Mouse (Mus musculus) forebrain, embryonic 16.5 days (tissue): ENCODE results near the gene Sesn3. TPM values are rescaled to one million over a fixed set of nuclear protein-coding genes. Genes with fewer than 3 reads are reported as not detected.

Source experiments
- ATAC-seq: fragments of 200-750 bp; cut with Nextera tagmentation; 2 replicates; pipeline ENCODE4 v1.8.0; 2017; ENCODE audit warnings: mild to moderate bottlenecking, moderate library complexity
- H3K27ac ChIP-seq: fragments of 300-500 bp; sonication (generic); 2 replicates; pipeline ENCODE4 v1.5.1; 2014; ENCODE audit warnings: low read length, control low read depth
- H3K27me3 ChIP-seq: fragments of 300-500 bp; sonication (generic); replicated peaks from 2 replicates; pipeline ENCODE4 v1.6.1; 2014; ENCODE audit warnings: low read length; ENCODE audit not compliant: control insufficient read depth, insufficient read depth
- H3K36me3 ChIP-seq: fragments of 300-500 bp; sonication (generic); 2 replicates; pipeline ENCODE4 v1.6.1; 2014; ENCODE audit not compliant: control insufficient read depth, insufficient read depth
- H3K4me1 ChIP-seq: fragments of 300-500 bp; sonication (generic); replicated peaks from 2 replicates; pipeline ENCODE4 v1.6.1; 2014; ENCODE audit warnings: low read length; ENCODE audit not compliant: control insufficient read depth, insufficient read depth
- H3K4me2 ChIP-seq: fragments of 300-500 bp; sonication (generic); 2 replicates; pipeline ENCODE4 v1.6.1; 2014; ENCODE audit warnings: mild to moderate bottlenecking, low read length, control low read depth
- H3K4me3 ChIP-seq: fragments of 300-500 bp; sonication (generic); replicated peaks from 2 replicates; pipeline ENCODE4 v1.5.1; 2014; ENCODE audit warnings: mild to moderate bottlenecking, low read length, control low read depth
- H3K9ac ChIP-seq: fragments of 300-500 bp; sonication (generic); replicated peaks from 2 replicates; pipeline ENCODE4 v1.6.1; 2014; ENCODE audit warnings: low read depth, low read length, control low read depth
- H3K9me3 ChIP-seq: fragments of 300-500 bp; sonication (generic); 2 replicates; pipeline ENCODE4 v1.6.1; 2016; ENCODE audit warnings: low read length; ENCODE audit not compliant: control insufficient read depth
- WGBS: fragments of 180-500 bp; shearing (Covaris S2); extraction: QIAGEN DNeasy Blood & Tissue Kit; methylation state at CpG from one replicate; pipeline ENCODE4 v1.1.7; 2014; 5-methylcytosine and 5-hydroxymethylcytosine counted together
- polyA plus RNA-seq: library from polyadenylated mRNA; unstranded; fragments of >200 nt; fragmentation: Nextera tagmentation; extraction: Ambion mirVana; gene quantifications from 2 replicates; pipeline ENCODE4 v1.2.1, GENCODE M21; 2015

Gene Sesn3
- polyA plus RNA-seq, 1 experiment from 2014 or later = 9.6 TPM

DNA sequence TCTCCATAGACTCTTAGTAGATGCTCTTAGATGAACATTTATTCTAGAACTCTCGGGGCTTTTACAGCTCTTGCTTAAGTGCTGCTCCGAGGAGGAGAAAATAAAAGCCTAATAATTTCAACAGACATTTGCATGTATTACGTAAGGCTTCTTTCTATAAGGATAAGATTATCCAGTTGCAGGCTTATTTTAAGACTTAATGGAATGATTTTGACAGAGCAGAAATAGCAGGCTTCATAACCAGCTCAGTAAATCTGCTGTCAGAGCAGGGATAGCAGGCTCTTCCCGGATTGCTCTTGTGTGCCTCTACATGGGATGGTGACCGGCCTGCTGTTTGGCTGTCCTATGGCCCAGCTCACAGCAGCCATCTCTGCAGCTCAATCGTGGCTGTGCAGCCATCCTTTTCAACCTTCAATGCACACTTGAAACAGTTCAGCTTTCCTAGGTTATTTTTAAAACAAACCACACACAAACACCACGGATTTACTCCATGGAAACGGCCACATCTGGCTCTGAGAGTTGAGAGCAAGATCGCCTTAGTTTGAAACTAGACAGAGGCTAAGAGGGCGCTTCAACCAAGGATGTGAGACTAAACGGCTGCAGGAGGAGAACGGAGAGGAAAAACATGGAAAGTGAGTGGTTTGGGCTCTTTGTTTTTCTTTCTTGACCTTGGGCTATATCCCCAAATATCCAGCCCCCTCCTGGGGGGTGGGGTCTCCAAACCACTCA, 27.2 kb upstream of the Sesn3 start:
- H3K4me3 ChIP-seq = no peak overlapping the region
- no peaks in the 10 kb centered on the region for H3K9me3 ChIP-seq
- H3K27me3 ChIP-seq = no peaks in the 10 kb centered on the region
- no peak for ATAC-seq
- 83% methylated on average over 12 of the region's 12 CpGs for WGBS
- H3K36me3 ChIP-seq = no peaks in the 10 kb centered on the region
- no peak overlapping the region for H3K4me2 ChIP-seq
- no peak overlapping the region for H3K9ac ChIP-seq
- H3K27ac ChIP-seq = no peak overlapping the region
- H3K4me1 ChIP-seq = peaks cover 8% of the 10 kb centered on the region; the same call in 1 of the 2 replicates

DNA sequence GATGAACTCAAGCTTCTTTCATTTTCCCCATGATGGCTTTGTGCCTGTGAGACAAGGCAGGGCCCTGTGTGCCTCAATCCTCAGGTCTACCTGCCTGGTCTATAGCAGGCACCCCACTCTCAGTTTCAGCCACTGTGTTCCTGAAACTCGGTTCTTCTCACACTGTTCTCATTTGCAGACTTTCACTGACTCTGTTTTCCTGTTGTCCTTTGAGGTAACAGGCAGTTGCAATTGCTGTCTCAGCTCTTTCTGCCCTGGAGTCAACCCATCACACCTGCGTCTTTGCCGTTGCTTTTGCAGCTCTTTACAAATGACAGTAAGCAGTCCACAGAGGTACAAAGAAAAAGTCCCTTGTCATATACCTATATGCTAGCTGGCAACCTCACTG, 26.7 kb upstream of the Sesn3 start:
- H3K9me3 ChIP-seq = no peaks in the 10 kb centered on the region
- H3K27me3 ChIP-seq = no peaks in the 10 kb centered on the region
- no peak for ATAC-seq
- peaks cover 8% of the 10 kb centered on the region; the same call in 1 of the 2 replicates for H3K4me1 ChIP-seq
- no peak overlapping the region for H3K4me2 ChIP-seq
- no peaks in the 10 kb centered on the region for H3K36me3 ChIP-seq
- H3K27ac ChIP-seq = no peak overlapping the region
- 82% methylated on average over 3 of the region's 3 CpGs for WGBS
- no peak overlapping the region for H3K9ac ChIP-seq
- no peak overlapping the region for H3K4me3 ChIP-seq

DNA sequence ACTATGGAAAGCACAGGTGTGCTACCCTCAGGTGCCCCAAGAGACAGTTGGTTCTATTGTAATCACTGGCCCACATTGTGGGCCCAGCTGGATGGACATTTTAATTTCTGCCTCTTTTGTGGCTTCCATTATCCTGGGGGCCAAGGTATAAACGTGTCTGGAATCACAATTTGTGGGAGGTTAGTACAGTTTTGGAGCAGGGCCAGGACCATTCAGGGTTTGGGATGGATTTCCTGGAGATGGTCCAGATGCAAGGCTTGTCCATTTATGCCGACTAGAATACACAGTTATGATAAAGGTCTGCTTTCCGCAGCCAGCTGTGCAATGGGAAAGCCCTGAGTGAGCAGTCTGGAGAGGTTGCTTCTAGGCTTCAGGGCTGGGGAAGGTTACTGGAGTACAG, 13.7 kb upstream of the Sesn3 start:
- H3K27ac ChIP-seq = no peak overlapping the region
- no peak overlapping the region for H3K9ac ChIP-seq
- 20% methylated on average over 3 of the region's 3 CpGs for WGBS
- ATAC-seq = 0 out of 2 replicates have a peak, but pooled peaks have one; percentile 26
- no peaks in the 10 kb centered on the region for H3K36me3 ChIP-seq
- H3K9me3 ChIP-seq = no peaks in the 10 kb centered on the region
- H3K27me3 ChIP-seq = no peaks in the 10 kb centered on the region
- no peaks in the 10 kb centered on the region for H3K4me1 ChIP-seq
- H3K4me3 ChIP-seq = no peak overlapping the region
- H3K4me2 ChIP-seq = no peak overlapping the region

DNA sequence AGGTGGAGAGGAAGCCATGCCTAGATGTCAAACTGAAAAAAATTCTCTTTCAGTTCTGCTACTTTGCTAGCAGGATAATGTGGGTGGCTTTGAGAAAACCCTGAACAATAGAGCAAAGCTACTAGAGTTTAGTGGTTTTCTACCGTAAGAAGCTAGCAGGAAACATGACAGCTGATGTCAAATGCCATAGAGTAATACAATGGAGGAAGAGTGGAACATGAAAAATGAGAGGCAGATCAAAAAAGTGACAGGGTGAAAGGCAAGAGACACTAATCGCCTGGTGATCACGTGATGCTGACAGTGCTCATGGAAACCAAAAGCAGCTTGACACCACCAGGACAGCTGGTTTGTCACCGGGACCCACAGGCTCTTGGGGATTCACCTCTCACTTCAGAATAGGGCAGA, 12.3 kb upstream of the Sesn3 start:
- H3K4me3 ChIP-seq = no peak overlapping the region
- no peaks in the 10 kb centered on the region for H3K9me3 ChIP-seq
- no peak overlapping the region for H3K27ac ChIP-seq
- H3K9ac ChIP-seq = no peak overlapping the region
- H3K27me3 ChIP-seq = no peaks in the 10 kb centered on the region
- 75% methylated on average over 4 of the region's 4 CpGs for WGBS
- H3K4me2 ChIP-seq = no peak overlapping the region
- H3K4me1 ChIP-seq = no peaks in the 10 kb centered on the region
- no peak for ATAC-seq
- H3K36me3 ChIP-seq = no peaks in the 10 kb centered on the region

DNA sequence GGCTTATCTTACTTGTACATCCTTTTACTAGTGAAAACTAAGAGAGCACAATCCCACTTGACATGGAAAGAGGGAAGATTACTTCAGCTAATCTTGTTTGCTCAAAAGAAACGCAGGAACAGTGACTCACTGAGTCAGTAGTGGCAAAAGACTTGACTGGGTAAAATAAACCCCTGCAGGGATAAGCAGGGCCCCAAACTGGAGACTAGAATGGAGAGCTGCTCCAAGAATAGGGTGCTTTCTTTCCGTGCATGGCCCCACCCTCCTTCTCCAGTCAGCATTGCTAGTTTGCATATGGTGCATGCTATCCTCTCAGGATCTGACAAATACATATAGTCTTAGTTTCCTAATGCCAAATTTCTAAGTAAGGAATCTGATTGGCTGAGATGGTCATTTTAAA, 8.4 kb upstream of the Sesn3 start:
- Histone ChIP-seq H3K4me3 (no peak overlapping the region), H3K9me3 (no peaks in the 10 kb centered on the region), H3K4me1 (no peaks in the 10 kb centered on the region), H3K4me2 (no peak overlapping the region), H3K9ac (no peak overlapping the region), H3K27me3 (no peaks in the 10 kb centered on the region), H3K36me3 (no peaks in the 10 kb centered on the region), H3K27ac (no peak overlapping the region)
- no peak for ATAC-seq
- WGBS = 2% methylated on average over 2 of the region's 2 CpGs

DNA sequence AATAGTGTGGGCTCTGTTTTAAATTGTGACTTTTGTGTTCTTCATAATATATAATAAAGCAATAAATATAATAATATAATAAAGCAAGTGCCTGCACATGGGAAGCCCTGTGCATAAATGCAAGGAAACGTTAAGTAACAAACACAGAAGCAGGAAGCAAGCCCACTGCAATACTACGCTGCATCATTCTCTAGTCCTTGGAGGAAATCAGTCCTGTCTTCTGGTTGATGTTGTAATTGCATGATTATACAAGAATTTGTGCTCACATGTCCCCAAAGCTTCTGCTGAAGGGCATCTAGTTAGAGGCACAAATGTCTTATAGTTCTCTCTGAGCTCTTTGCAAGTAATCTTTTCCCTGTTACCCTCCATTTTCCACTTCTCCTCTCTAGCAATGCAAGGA, 6.3 kb upstream of the Sesn3 start:
- WGBS = 82% methylated on average over 2 of the region's 2 CpGs
- Histone ChIP-seq H3K4me1 (no peaks in the 10 kb centered on the region), H3K27ac (no peak overlapping the region), H3K4me2 (no peak overlapping the region), H3K9ac (no peak overlapping the region), H3K36me3 (no peaks in the 10 kb centered on the region), H3K9me3 (no peaks in the 10 kb centered on the region), H3K27me3 (no peaks in the 10 kb centered on the region), H3K4me3 (no peak overlapping the region)
- ATAC-seq = no peak

DNA sequence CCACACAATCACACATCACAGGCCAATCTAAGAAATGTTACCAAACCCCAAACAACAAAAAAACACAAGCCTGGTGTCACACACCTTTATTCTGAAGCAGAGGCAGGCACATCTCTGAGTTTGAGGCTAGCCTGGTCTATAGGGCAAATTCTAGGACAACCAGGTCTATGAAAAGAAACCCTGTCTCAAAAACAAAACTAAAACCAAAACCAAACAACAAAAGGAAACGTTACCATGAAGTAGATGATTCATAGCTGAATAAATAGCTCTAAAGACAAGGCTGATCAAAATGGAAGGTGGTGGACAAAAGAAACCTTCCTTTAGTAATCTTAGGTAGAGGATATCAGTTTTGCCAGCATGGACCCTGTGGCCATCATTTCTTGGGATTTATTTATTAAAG, 1.9 kb upstream of the Sesn3 start:
- whole genome bisulfite sequencing = 74% methylated on average over 1 of the region's 1 CpGs
- ATAC-seq = no peak
- no peak overlapping the region for H3K4me3 ChIP-seq
- no peak overlapping the region for H3K27ac ChIP-seq
- H3K27me3 ChIP-seq = no peaks in the 10 kb centered on the region
- H3K9me3 ChIP-seq = no peaks in the 10 kb centered on the region
- peaks cover 9% of the 10 kb centered on the region for H3K4me1 ChIP-seq
- H3K36me3 ChIP-seq = no peaks in the 10 kb centered on the region
- no peak overlapping the region for H3K4me2 ChIP-seq
- no peak overlapping the region for H3K9ac ChIP-seq

DNA sequence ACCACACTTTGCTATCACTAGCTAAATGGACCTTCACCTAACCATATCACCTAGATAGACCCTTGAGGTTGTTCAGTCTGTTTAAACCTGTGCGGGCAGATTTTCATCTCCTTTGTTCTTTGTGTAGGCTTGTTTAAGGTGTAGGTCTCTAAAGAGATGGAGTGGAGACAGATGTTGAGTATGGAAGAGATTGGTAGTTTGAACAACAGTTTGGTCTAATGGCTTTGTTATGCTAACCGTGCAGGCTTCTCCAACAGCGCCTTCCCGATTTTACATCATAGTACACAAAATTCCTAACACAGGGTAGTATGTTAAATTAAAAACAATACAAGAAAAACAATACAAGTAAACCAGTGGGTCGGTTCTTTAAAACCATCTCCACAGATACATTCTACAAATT, 281 bp upstream of the Sesn3 start:
- H3K4me2 ChIP-seq = peak overlapping the region; percentile 68
- H3K9ac ChIP-seq = peak overlapping the region; percentile 46; the same call in 1 of the 2 replicates
- H3K4me1 ChIP-seq = peaks cover 9% of the 10 kb centered on the region
- H3K9me3 ChIP-seq = no peaks in the 10 kb centered on the region
- peak overlapping the region; percentile 98 for H3K4me3 ChIP-seq
- no peaks in the 10 kb centered on the region for H3K27me3 ChIP-seq
- H3K36me3 ChIP-seq = no peaks in the 10 kb centered on the region
- 29% methylated on average over 5 of the region's 5 CpGs for WGBS
- peak overlapping the region; percentile 82 for H3K27ac ChIP-seq
- no peak for ATAC-seq

DNA sequence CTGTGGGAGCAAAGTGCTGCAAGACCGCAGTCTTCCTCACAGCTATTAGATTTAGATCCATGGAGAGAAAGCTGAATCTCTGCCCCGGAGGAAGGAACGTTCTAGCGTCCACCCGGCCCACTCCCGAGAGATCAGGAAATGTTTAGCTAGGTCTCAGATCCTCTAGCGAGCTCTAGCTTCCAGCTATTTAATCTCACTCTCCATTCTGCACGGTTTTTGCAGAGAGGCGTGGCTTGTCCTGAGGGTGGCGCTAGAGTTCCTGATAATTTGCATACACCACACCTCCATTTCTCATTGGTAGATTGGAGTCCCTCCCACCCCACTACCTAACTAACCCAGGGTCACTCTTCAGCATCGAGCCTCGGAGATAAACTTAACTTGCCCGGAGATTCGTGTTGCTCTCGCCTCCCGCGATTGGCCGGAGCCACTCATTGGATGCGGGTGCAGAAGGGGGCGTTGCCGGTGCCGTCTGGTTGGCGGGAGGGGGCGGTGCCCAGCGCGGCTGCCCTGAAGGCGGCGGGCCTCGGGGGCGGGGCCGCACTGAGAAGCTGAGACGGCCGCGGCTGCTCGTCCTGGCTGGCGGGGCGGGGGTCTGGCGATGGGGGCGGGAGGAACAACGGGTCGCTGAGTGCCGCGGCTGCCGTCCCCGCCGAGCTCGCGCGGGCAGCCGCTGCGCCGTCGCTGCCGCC, 1.1 kb downstream of the Sesn3 start:
- peak overlapping the region; percentile 93 for H3K27ac ChIP-seq
- H3K9me3 ChIP-seq = no peaks in the 10 kb centered on the region
- no peaks in the 10 kb centered on the region for H3K36me3 ChIP-seq
- no peaks in the 10 kb centered on the region for H3K27me3 ChIP-seq
- H3K9ac ChIP-seq = peak overlapping the region; percentile 84
- H3K4me3 ChIP-seq = peak overlapping the region; percentile 98
- H3K4me1 ChIP-seq = peaks cover 9% of the 10 kb centered on the region
- peak; percentile 98 for ATAC-seq
- WGBS = under 1% methylated on average over 54 of the region's 54 CpGs
- H3K4me2 ChIP-seq = peak overlapping the region; percentile 70
